Mouse (Mus musculus) kidney, embryonic 15.5 days (tissue): ENCODE results near the gene Mfsd4a. TPM values are rescaled to one million over a fixed set of nuclear protein-coding genes. Genes with fewer than 3 reads are reported as not detected.

Source experiments
- ATAC-seq: fragments of 200-750 bp; cut with Nextera tagmentation; replicated peaks from 2 replicates; pipeline ENCODE4 v1.8.0; 2017; ENCODE audit warnings: moderate TSS enrichment; ENCODE audit not compliant: low FRiP score
- H3K27ac ChIP-seq: fragments of 300-500 bp; sonication (generic); 2 replicates; pipeline ENCODE4 v1.5.1; 2015; ENCODE audit warnings: mild to moderate bottlenecking, inconsistent platforms
- H3K27me3 ChIP-seq: fragments of 300-500 bp; sonication (generic); 2 replicates; pipeline ENCODE4 v1.6.1; 2015; ENCODE audit warnings: inconsistent platforms
- H3K36me3 ChIP-seq: fragments of 300-500 bp; sonication (generic); 2 replicates; pipeline ENCODE4 v1.6.1; 2015; ENCODE audit warnings: inconsistent platforms
- H3K4me1 ChIP-seq: fragments of 300-500 bp; sonication (generic); 2 replicates; pipeline ENCODE4 v1.6.1; 2015; ENCODE audit warnings: inconsistent platforms
- H3K4me2 ChIP-seq: fragments of 300-500 bp; sonication (generic); 2 replicates; pipeline ENCODE4 v1.6.1; 2015; ENCODE audit warnings: moderate library complexity, mild to moderate bottlenecking, inconsistent platforms
- H3K4me3 ChIP-seq: fragments of 300-500 bp; sonication (generic); replicated peaks from 2 replicates; pipeline ENCODE4 v1.5.1; 2015; ENCODE audit warnings: mild to moderate bottlenecking, inconsistent platforms
- H3K9ac ChIP-seq: fragments of 300-500 bp; sonication (generic); 2 replicates; pipeline ENCODE4 v1.6.1; 2015; ENCODE audit warnings: mild to moderate bottlenecking, inconsistent platforms
- H3K9me3 ChIP-seq: fragments of 300-500 bp; sonication (generic); replicated peaks from 2 replicates; pipeline ENCODE4 v1.6.1; 2016; ENCODE audit warnings: inconsistent platforms
- WGBS: fragments of 180-500 bp; shearing (Covaris S2); methylation state at CpG from one replicate; pipeline ENCODE4 v1.1.7; 2015; ENCODE audit warnings: mixed read lengths; 5-methylcytosine and 5-hydroxymethylcytosine counted together
- polyA plus RNA-seq: library from polyadenylated mRNA; unstranded; fragments of >200 nt; fragmentation: Nextera tagmentation; extraction: Ambion mirVana; gene quantifications from 2 replicates; pipeline ENCODE4 v1.2.1, GENCODE M21; 2015

Mfsd4a gene
- polyA plus RNA-seq, 1 experiment from 2014 or later: 15.6 TPM

GRCm38 (mm10) chr1:132010632-132011501, 57.0 kb downstream of the Mfsd4a start:
- no peak for ATAC-seq
- Histone ChIP-seq H3K27ac (peak overlapping the region; percentile 43; the same call in 1 of the 2 replicates), H3K4me3 (no peak overlapping the region), H3K9me3 (no peaks in the 10 kb centered on the region), H3K4me2 (peak overlapping the region; percentile 5; the same call in 1 of the 2 replicates), H3K27me3 (no peaks in the 10 kb centered on the region), H3K4me1 (peaks cover 36% of the 10 kb centered on the region), H3K9ac (no peak overlapping the region), H3K36me3 (peaks cover 17% of the 10 kb centered on the region)
- 73% methylated on average over 17 of the region's 17 CpGs for WGBS

GRCm38 (mm10) chr1:132008881-132009644, 58.8 kb downstream of the Mfsd4a start:
- peak overlapping the region; percentile 94 for H3K9ac ChIP-seq
- H3K36me3 ChIP-seq: no peaks in the 10 kb centered on the region

GRCm38 (mm10) chr1:132007828-132008827, 59.7 kb downstream of the Mfsd4a start:
- peak overlapping the region; percentile 94 for H3K9ac ChIP-seq
- peak; percentile 94 for ATAC-seq
- peak overlapping the region; percentile 69 for H3K4me2 ChIP-seq
- under 1% methylated on average over 70 of the region's 72 CpGs for WGBS
- peaks cover 39% of the 10 kb centered on the region for H3K4me1 ChIP-seq
- no peaks in the 10 kb centered on the region for H3K27me3 ChIP-seq
- peak overlapping the region; percentile 86 for H3K4me3 ChIP-seq
- peak overlapping the region; percentile 100 for H3K27ac ChIP-seq
- H3K9me3 ChIP-seq: no peaks in the 10 kb centered on the region
- H3K36me3 ChIP-seq: no peaks in the 10 kb centered on the region

More at GRCm38 (mm10) chr1:132008881-132009644, 58.8 kb downstream of the Mfsd4a start:
- ATAC-seq: no peak
- H3K4me1 ChIP-seq: peaks cover 39% of the 10 kb centered on the region
- H3K27me3 ChIP-seq: no peaks in the 10 kb centered on the region
- 38% methylated on average over 8 of the region's 8 CpGs for whole genome bisulfite sequencing
- H3K27ac ChIP-seq: peak overlapping the region; percentile 100
- no peaks in the 10 kb centered on the region for H3K9me3 ChIP-seq
- peak overlapping the region; percentile 86 for H3K4me3 ChIP-seq
- H3K4me2 ChIP-seq: peak overlapping the region; percentile 69

- WGBS: under 1% methylated on average over 61 of the region's 61 CpGs
- peak; percentile 91 for ATAC-seq
These were observed 60.5 kb downstream of the Mfsd4a start, which contains the start of gene Elk4 for GRCm38 (mm10) chr1:132007282-132007815. Gene Elk4, plus strand, starts transcription at chr1:132007607.

GRCm38 (mm10) chr1:132006721-132007120, 61.1 kb downstream of the Mfsd4a start:
- Histone ChIP-seq H3K9ac (peak overlapping the region; percentile 94; the same call in 1 of the 2 replicates), H3K4me3 (peak overlapping the region; percentile 86)

More at GRCm38 (mm10) chr1:132007282-132007815, 60.5 kb downstream of the Mfsd4a start, which contains the start of gene Elk4:
- no peaks in the 10 kb centered on the region for H3K9me3 ChIP-seq
- H3K27ac ChIP-seq: peak within 1 kb of the TSS; percentile 100
- no peaks in the 10 kb centered on the region for H3K27me3 ChIP-seq
- peak within 1 kb of the TSS; percentile 94 for H3K9ac ChIP-seq
- peak within 1 kb of the TSS; percentile 86 for H3K4me3 ChIP-seq
- H3K4me1 ChIP-seq: peaks cover 39% of the 10 kb centered on the region
- H3K4me2 ChIP-seq: peak within 1 kb of the TSS; percentile 69
- H3K36me3 ChIP-seq: no peaks in the 10 kb centered on the region

GRCm38 (mm10) chr1:132006046-132006445, 61.8 kb downstream of the Mfsd4a start:
- no peak overlapping the region for H3K4me2 ChIP-seq
- H3K27me3 ChIP-seq: no peaks in the 10 kb centered on the region
- peaks cover 30% of the 10 kb centered on the region for H3K4me1 ChIP-seq
- H3K36me3 ChIP-seq: no peaks in the 10 kb centered on the region
- no peak overlapping the region for H3K9ac ChIP-seq
- no peak overlapping the region for H3K4me3 ChIP-seq
- no peaks in the 10 kb centered on the region for H3K9me3 ChIP-seq
- ATAC-seq: no peak
- WGBS: 81% methylated on average over 3 of the region's 3 CpGs
- H3K27ac ChIP-seq: no peak overlapping the region

More at GRCm38 (mm10) chr1:132006721-132007120, 61.1 kb downstream of the Mfsd4a start:
- Histone ChIP-seq H3K27me3 (no peaks in the 10 kb centered on the region), H3K9me3 (no peaks in the 10 kb centered on the region), H3K36me3 (no peaks in the 10 kb centered on the region), H3K4me1 (peaks cover 33% of the 10 kb centered on the region), H3K4me2 (peak overlapping the region; percentile 69), H3K27ac (peak overlapping the region; percentile 100)
- WGBS: 24% methylated on average over 5 of the region's 5 CpGs
- no peak for ATAC-seq

GRCm38 (mm10) chr1:132005466-132005865, 62.4 kb downstream of the Mfsd4a start:
- Histone ChIP-seq H3K36me3 (no peaks in the 10 kb centered on the region), H3K4me3 (no peak overlapping the region), H3K4me1 (peaks cover 25% of the 10 kb centered on the region), H3K9ac (no peak overlapping the region), H3K4me2 (no peak overlapping the region), H3K27ac (no peak overlapping the region), H3K27me3 (no peaks in the 10 kb centered on the region), H3K9me3 (no peaks in the 10 kb centered on the region)
- WGBS: 84% methylated on average over 1 of the region's 1 CpGs
- ATAC-seq: no peak

GRCm38 (mm10) chr1:132004574-132005180, 63.2 kb downstream of the Mfsd4a start:
- Histone ChIP-seq H3K36me3 (no peaks in the 10 kb centered on the region), H3K4me3 (no peak overlapping the region), H3K4me1 (peaks cover 18% of the 10 kb centered on the region), H3K27me3 (no peaks in the 10 kb centered on the region), H3K9me3 (no peaks in the 10 kb centered on the region), H3K27ac (peak overlapping the region; percentile 77), H3K4me2 (no peak overlapping the region), H3K9ac (no peak overlapping the region)
- 79% methylated on average over 6 of the region's 6 CpGs for WGBS
- no peak for ATAC-seq

GRCm38 (mm10) chr1:132003817-132004216, 64.0 kb downstream of the Mfsd4a start:
- peak overlapping the region; percentile 77 for H3K27ac ChIP-seq
- H3K4me3 ChIP-seq: no peak overlapping the region
- H3K27me3 ChIP-seq: no peaks in the 10 kb centered on the region
- no peak for ATAC-seq
- H3K9me3 ChIP-seq: no peaks in the 10 kb centered on the region
- H3K36me3 ChIP-seq: no peaks in the 10 kb centered on the region
- no peak overlapping the region for H3K4me2 ChIP-seq
- no peak overlapping the region for H3K9ac ChIP-seq
- H3K4me1 ChIP-seq: peaks cover 10% of the 10 kb centered on the region
- 47% methylated on average over 1 of the region's 1 CpGs for WGBS

- H3K4me2 ChIP-seq: no peak overlapping the region
- no peaks in the 10 kb centered on the region for H3K27me3 ChIP-seq
- WGBS: 58% methylated on average over 2 of the region's 2 CpGs
- H3K4me1 ChIP-seq: peaks cover 8% of the 10 kb centered on the region
- H3K9me3 ChIP-seq: no peaks in the 10 kb centered on the region
- peak overlapping the region; percentile 55; the same call in 1 of the 2 replicates for H3K27ac ChIP-seq
- no peaks in the 10 kb centered on the region for H3K36me3 ChIP-seq
- no peak overlapping the region for H3K4me3 ChIP-seq
- no peak overlapping the region for H3K9ac ChIP-seq
- ATAC-seq: no peak
These were observed 64.8 kb downstream of the Mfsd4a start for GRCm38 (mm10) chr1:132003111-132003510.
